Mouse (Mus musculus): ENCODE data around the gene Ptgfrn.

- TF ChIP-seq NELFE (IDR thresholded peaks at IDR 0.05; ENCODE audit: low read depth, low read length) (no peak), TCF12 (IDR thresholded peaks at IDR 0.05; ENCODE audit: low read depth, low read length) (no peak), KAT2A (IDR thresholded peaks at IDR 0.05; ENCODE audit: insufficient replicate concordance, low read length) (no peak), CTCF (conservative IDR thresholded peaks at IDR 0.05 in 1 of 2, IDR thresholded peaks at IDR 0.05 in 1 of 2; ENCODE audit: low read depth in 2 of 2, low read length in 2 of 2) (no peak), UBTF (IDR thresholded peaks at IDR 0.05; ENCODE audit: low read depth, low read length) (no peak), HCFC1 (IDR thresholded peaks at IDR 0.05; ENCODE audit: low read depth, low read length) (no peak), GABPA (IDR thresholded peaks at IDR 0.05; ENCODE audit: insufficient replicate concordance, low read depth, low read length) (no peak), POLR2AphosphoS2 (IDR thresholded peaks at IDR 0.05; ENCODE audit: low read depth, low read length) (no peak)
Measured at GRCm38 (mm10) chr3:101110043-101110837, at the start of gene Ptgfrn.
